Mouse (Mus musculus): ENCODE measurements at regions not wholly inside any gene's neighbourhood (a gene's known extent, or its start where the extent isn't known, plus 50 kb on each side); places are given as distances from the start of the nearest gene placed in this dataset.

GRCm38 (mm10) chr1:41384731-41385130 lies 579.3 kb downstream of the Tmem182 start:
- H3K9me3 ChIP-seq (ENCODE audit: low read length) = no peaks in the 10 kb centered on the region
- ATAC-seq (ENCODE audit: low FRiP score, low TSS enrichment) = no peak
- 0 out of 2 replicates have a peak, but pooled peaks cover 3% of the 10 kb centered on the region for H3K4me1 ChIP-seq (ENCODE audit: insufficient read depth, low read length)
- WGBS = 52% methylated on average over 1 of the region's 1 CpGs
- H3K27me3 ChIP-seq (ENCODE audit: insufficient read depth, low read length) = no peaks in the 10 kb centered on the region
- H3K9ac ChIP-seq (replicated peaks; ENCODE audit: low read length) = no peak overlapping the region
- H3K4me2 ChIP-seq (replicated peaks; ENCODE audit: low read depth, low read length) = no peak overlapping the region
- H3K27ac ChIP-seq (ENCODE audit: low read length) = no peak overlapping the region
- no peaks in the 10 kb centered on the region for H3K36me3 ChIP-seq (ENCODE audit: insufficient read depth, low read length)
- no peak overlapping the region for H3K4me3 ChIP-seq (ENCODE audit: low read length)

GRCm38 (mm10) chr1:41386435-41386834 lies 581.0 kb downstream of the Tmem182 start:
- Histone ChIP-seq H3K27me3 (ENCODE audit: insufficient read depth, low read length) (no peaks in the 10 kb centered on the region), H3K27ac (ENCODE audit: low read length) (no peak overlapping the region), H3K4me3 (ENCODE audit: low read length) (no peak overlapping the region), H3K9ac (replicated peaks; ENCODE audit: low read length) (no peak overlapping the region), H3K36me3 (ENCODE audit: insufficient read depth, low read length) (no peaks in the 10 kb centered on the region), H3K4me2 (replicated peaks; ENCODE audit: low read depth, low read length) (no peak overlapping the region), H3K9me3 (ENCODE audit: low read length) (no peaks in the 10 kb centered on the region), H3K4me1 (ENCODE audit: insufficient read depth, low read length) (peaks cover 13% of the 10 kb centered on the region; the same call in 1 of the 2 replicates)
- no peak for ATAC-seq (ENCODE audit: low FRiP score, low TSS enrichment)
- WGBS = 65% methylated on average over 4 of the region's 4 CpGs

GRCm38 (mm10) chr1:41390102-41390884 lies 584.9 kb downstream of the Tmem182 start:
- no peak overlapping the region for H3K9ac ChIP-seq (replicated peaks; ENCODE audit: low read length)
- H3K36me3 ChIP-seq (ENCODE audit: insufficient read depth, low read length) = no peaks in the 10 kb centered on the region
- H3K4me3 ChIP-seq (ENCODE audit: low read length) = no peak overlapping the region
- H3K27ac ChIP-seq (ENCODE audit: low read length) = no peak overlapping the region
- H3K27me3 ChIP-seq (ENCODE audit: insufficient read depth, low read length) = no peaks in the 10 kb centered on the region
- no peaks in the 10 kb centered on the region for H3K9me3 ChIP-seq (ENCODE audit: low read length)
- peak; percentile 95 for ATAC-seq (ENCODE audit: low FRiP score, low TSS enrichment)
- 13% methylated on average over 11 of the region's 11 CpGs for WGBS
- peaks cover 13% of the 10 kb centered on the region; the same call in 1 of the 2 replicates for H3K4me1 ChIP-seq (ENCODE audit: insufficient read depth, low read length)
- 0 out of 2 replicates have a peak overlapping the region, but pooled peaks have one; percentile 16 for H3K4me2 ChIP-seq (replicated peaks; ENCODE audit: low read depth, low read length)

GRCm38 (mm10) chr1:41391071-41391470 lies 585.7 kb downstream of the Tmem182 start:
- peaks cover 13% of the 10 kb centered on the region; the same call in 1 of the 2 replicates for H3K4me1 ChIP-seq (ENCODE audit: insufficient read depth, low read length)
- no peaks in the 10 kb centered on the region for H3K9me3 ChIP-seq (ENCODE audit: low read length)
- H3K4me2 ChIP-seq (replicated peaks; ENCODE audit: low read depth, low read length) = no peak overlapping the region
- no peaks in the 10 kb centered on the region for H3K27me3 ChIP-seq (ENCODE audit: insufficient read depth, low read length)
- no peak overlapping the region for H3K9ac ChIP-seq (replicated peaks; ENCODE audit: low read length)
- no peak overlapping the region for H3K4me3 ChIP-seq (ENCODE audit: low read length)
- H3K36me3 ChIP-seq (ENCODE audit: insufficient read depth, low read length) = no peaks in the 10 kb centered on the region
- no peak overlapping the region for H3K27ac ChIP-seq (ENCODE audit: low read length)
- no peak for ATAC-seq (ENCODE audit: low FRiP score, low TSS enrichment)
- WGBS = 76% methylated on average over 7 of the region's 7 CpGs

DNA sequence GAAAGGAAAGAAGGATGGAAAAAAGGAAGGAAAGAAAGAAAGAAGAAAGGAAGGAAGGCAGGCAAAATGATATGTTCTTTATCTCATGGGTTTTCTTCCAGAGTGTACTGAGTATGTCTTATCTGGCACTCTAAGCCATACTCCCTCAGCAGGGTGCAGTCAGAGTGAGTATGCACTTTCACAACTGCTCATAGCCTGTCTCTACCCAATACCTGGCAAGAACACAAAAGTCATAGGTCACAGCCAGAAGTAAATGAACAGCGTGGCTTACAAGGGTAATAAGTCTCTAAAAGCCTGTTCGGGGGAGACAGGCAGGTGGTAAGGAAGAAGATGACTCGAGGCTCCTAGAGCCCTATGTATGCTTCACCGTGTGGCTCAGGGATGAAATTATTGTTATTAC lies 587.9 kb downstream of the Tmem182 start:
- no peak overlapping the region for H3K4me3 ChIP-seq (ENCODE audit: low read length)
- no peak for ATAC-seq (ENCODE audit: low FRiP score, low TSS enrichment)
- H3K4me1 ChIP-seq (ENCODE audit: insufficient read depth, low read length) = peaks cover 13% of the 10 kb centered on the region; the same call in 1 of the 2 replicates
- H3K9me3 ChIP-seq (ENCODE audit: low read length) = no peaks in the 10 kb centered on the region
- H3K4me2 ChIP-seq (replicated peaks; ENCODE audit: low read depth, low read length) = no peak overlapping the region
- H3K27me3 ChIP-seq (ENCODE audit: insufficient read depth, low read length) = no peaks in the 10 kb centered on the region
- H3K9ac ChIP-seq (replicated peaks; ENCODE audit: low read length) = no peak overlapping the region
- WGBS = 49% methylated on average over 4 of the region's 4 CpGs
- no peak overlapping the region for H3K27ac ChIP-seq (ENCODE audit: low read length)
- H3K36me3 ChIP-seq (ENCODE audit: insufficient read depth, low read length) = no peaks in the 10 kb centered on the region

DNA sequence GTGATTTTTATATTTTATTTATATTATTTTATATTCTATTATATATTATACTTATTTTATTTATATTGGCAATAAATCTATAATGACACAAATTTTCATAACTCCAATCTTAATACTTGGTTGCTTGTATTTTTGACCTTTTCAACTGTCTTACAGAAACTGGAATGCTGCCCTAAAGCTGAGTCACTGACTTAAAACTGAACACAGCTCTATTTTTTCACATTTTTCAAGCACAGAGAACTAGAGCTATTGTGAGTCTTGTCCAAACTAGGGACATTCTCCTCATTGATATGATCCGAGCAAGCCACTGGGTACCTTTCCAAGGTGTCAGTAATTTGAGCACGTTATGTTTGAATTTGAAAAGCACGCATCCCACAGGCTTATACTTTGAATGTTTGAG lies 589.7 kb downstream of the Tmem182 start:
- Histone ChIP-seq H3K27ac (ENCODE audit: low read length) (no peak overlapping the region), H3K4me3 (ENCODE audit: low read length) (no peak overlapping the region), H3K36me3 (ENCODE audit: insufficient read depth, low read length) (no peaks in the 10 kb centered on the region), H3K27me3 (ENCODE audit: insufficient read depth, low read length) (no peaks in the 10 kb centered on the region), H3K9me3 (ENCODE audit: low read length) (no peaks in the 10 kb centered on the region), H3K4me2 (replicated peaks; ENCODE audit: low read depth, low read length) (no peak overlapping the region), H3K9ac (replicated peaks; ENCODE audit: low read length) (no peak overlapping the region), H3K4me1 (ENCODE audit: insufficient read depth, low read length) (peaks cover 7% of the 10 kb centered on the region; the same call in 1 of the 2 replicates)
- 80% methylated on average over 3 of the region's 3 CpGs for WGBS
- ATAC-seq (ENCODE audit: low FRiP score, low TSS enrichment) = no peak

DNA sequence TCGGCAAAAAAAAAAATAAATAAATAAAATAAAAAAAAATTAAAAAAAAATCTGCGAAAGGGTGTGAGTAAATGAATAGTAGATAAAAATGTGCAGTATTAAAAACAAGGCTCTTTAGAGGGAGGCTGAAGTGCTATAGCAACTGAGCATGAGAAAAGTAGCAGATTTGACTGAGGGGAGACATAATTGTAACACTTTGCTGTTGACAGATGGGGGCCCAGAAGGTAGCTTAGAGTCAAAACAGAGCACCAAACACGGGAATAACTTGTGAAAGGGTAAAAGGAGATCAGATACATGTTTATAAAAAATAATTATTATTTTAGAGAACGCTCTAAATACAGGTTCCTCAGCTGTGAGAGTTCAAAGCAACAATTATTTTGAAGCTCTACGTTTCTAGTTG lies 605.1 kb downstream of the Tmem182 start:
- Histone ChIP-seq H3K27me3 (ENCODE audit: insufficient read depth, low read length) (no peaks in the 10 kb centered on the region), H3K4me3 (ENCODE audit: low read length) (no peak overlapping the region), H3K9me3 (ENCODE audit: low read length) (no peaks in the 10 kb centered on the region), H3K27ac (ENCODE audit: low read length) (no peak overlapping the region), H3K4me1 (ENCODE audit: insufficient read depth, low read length) (no peaks in the 10 kb centered on the region), H3K36me3 (ENCODE audit: insufficient read depth, low read length) (no peaks in the 10 kb centered on the region), H3K4me2 (replicated peaks; ENCODE audit: low read depth, low read length) (no peak overlapping the region), H3K9ac (replicated peaks; ENCODE audit: low read length) (no peak overlapping the region)
- WGBS = 87% methylated on average over 5 of the region's 5 CpGs
- no peak for ATAC-seq (ENCODE audit: low FRiP score, low TSS enrichment)

- H3K27me3 ChIP-seq (ENCODE audit: insufficient read depth, low read length) = no peaks in the 10 kb centered on the region
- H3K4me3 ChIP-seq (ENCODE audit: low read length) = no peak overlapping the region
- H3K4me1 ChIP-seq (ENCODE audit: insufficient read depth, low read length) = no peaks in the 10 kb centered on the region
- no peak for ATAC-seq (ENCODE audit: low FRiP score, low TSS enrichment)
- H3K4me2 ChIP-seq (replicated peaks; ENCODE audit: low read depth, low read length) = no peak overlapping the region
- no peaks in the 10 kb centered on the region for H3K9me3 ChIP-seq (ENCODE audit: low read length)
- H3K27ac ChIP-seq (ENCODE audit: low read length) = no peak overlapping the region
- WGBS = 76% methylated on average over 3 of the region's 3 CpGs
- no peaks in the 10 kb centered on the region for H3K36me3 ChIP-seq (ENCODE audit: insufficient read depth, low read length)
- no peak overlapping the region for H3K9ac ChIP-seq (replicated peaks; ENCODE audit: low read length)
Observed at GRCm38 (mm10) chr1:41411641-41412040, 606.2 kb downstream of the Tmem182 start.

GRCm38 (mm10) chr1:41412078-41412477 lies 606.7 kb downstream of the Tmem182 start:
- WGBS = 87% methylated on average over 8 of the region's 8 CpGs
- Histone ChIP-seq H3K36me3 (ENCODE audit: insufficient read depth, low read length) (no peaks in the 10 kb centered on the region), H3K9me3 (ENCODE audit: low read length) (no peaks in the 10 kb centered on the region), H3K27ac (ENCODE audit: low read length) (no peak overlapping the region), H3K4me3 (ENCODE audit: low read length) (no peak overlapping the region), H3K9ac (replicated peaks; ENCODE audit: low read length) (no peak overlapping the region), H3K27me3 (ENCODE audit: insufficient read depth, low read length) (no peaks in the 10 kb centered on the region), H3K4me1 (ENCODE audit: insufficient read depth, low read length) (no peaks in the 10 kb centered on the region), H3K4me2 (replicated peaks; ENCODE audit: low read depth, low read length) (no peak overlapping the region)
- no peak for ATAC-seq (ENCODE audit: low FRiP score, low TSS enrichment)

- Histone ChIP-seq H3K9me3 (ENCODE audit: low read length) (no peaks in the 10 kb centered on the region), H3K27ac (ENCODE audit: low read length) (no peak overlapping the region), H3K27me3 (ENCODE audit: insufficient read depth, low read length) (no peaks in the 10 kb centered on the region), H3K4me3 (ENCODE audit: low read length) (no peak overlapping the region), H3K36me3 (ENCODE audit: insufficient read depth, low read length) (no peaks in the 10 kb centered on the region), H3K4me2 (replicated peaks; ENCODE audit: low read depth, low read length) (no peak overlapping the region), H3K4me1 (ENCODE audit: insufficient read depth, low read length) (no peaks in the 10 kb centered on the region), H3K9ac (replicated peaks; ENCODE audit: low read length) (no peak overlapping the region)
- 77% methylated on average over 3 of the region's 3 CpGs for WGBS
- ATAC-seq (ENCODE audit: low FRiP score, low TSS enrichment) = peak; percentile 51; the same call in 1 of the 2 replicates
Observed at GRCm38 (mm10) chr1:41420489-41421327, 615.3 kb downstream of the Tmem182 start.
